Mouse (Mus musculus): ENCODE data around the gene Bax.

Gene Bax

GRCm38 (mm10) chr7:45426556-45426955 is 40.1 kb downstream of the Bax start:
- POLR2A ChIA-PET, result interaction anchor here in 3 of 4 experiments (0.6 to 2.0 kb wide), 9 partner anchors 8 to 295 kb away, joined by 3 to 5 read pairs (median 4); partner anchors contain the start of genes Ntf5 (in 2 of the 3), Ftl1 (in 1 of the 3) and Gys1 (in 1 of the 3)

DNA sequence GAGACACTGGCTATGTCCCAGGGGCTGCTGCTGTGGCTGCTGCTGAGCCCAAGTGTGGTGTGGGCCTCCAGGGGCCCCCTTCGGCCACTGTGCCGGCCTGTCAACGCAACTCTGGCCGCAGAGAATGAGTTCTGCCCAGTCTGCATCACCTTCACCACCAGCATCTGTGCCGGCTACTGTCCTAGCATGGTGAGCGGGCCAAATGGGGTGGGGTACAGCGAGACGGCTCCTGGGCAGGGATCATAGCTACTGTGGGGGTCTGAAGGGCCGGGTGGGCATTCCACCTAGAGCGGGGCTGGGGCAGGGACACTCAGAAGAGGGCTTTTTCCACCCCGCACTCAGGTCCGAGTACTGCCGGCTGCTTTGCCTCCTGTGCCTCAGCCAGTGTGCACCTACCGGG is 45.5 kb downstream of the Bax start:
- POLR2A ChIA-PET, result interaction anchor here (0.5 to 8.4 kb wide), 26 partner anchors 9 to 615 kb away, joined by 3 to 114 read pairs (median 6); partner anchors contain the start of genes Ftl1 (in 2 of the 4), Gys1 (in 2 of the 4), Kcna7 (in 2 of the 4) and Ruvbl2 (in 2 of the 4)
- CTCF ChIA-PET, result interaction anchor here in 3 of 4 experiments (0.6 to 6.0 kb wide), 8 partner anchors 11 to 144 kb away, joined by 3 to 39 read pairs (median 6); partner anchors contain the start of genes Gys1 (in 2 of the 3) and Kcna7 (in 2 of the 3)

More at GRCm38 (mm10) chr7:45426556-45426955, 40.1 kb downstream of the Bax start:
- CTCF ChIA-PET, result interaction anchor here in 1 of 4 experiments (0.7 kb wide), 1 partner anchor 217 kb away, joined by 5 read pairs; no protein-coding TSS in a partner anchor

DNA sequence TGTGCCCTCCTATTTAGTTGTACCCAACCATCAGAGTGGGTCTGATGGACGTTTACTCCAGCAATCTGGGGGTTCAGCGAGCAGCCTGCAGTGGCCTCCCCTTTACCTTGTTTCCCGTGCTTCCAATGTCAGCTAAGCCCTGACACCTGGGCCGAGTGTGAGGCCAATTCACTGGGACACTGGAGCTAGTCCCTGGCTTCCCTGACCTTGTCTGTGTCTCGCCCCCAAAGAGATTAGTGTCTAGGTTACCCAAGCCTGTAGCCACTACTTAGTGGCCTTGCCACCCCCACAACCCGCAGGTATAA is 46.1 kb downstream of the Bax start, which contains the start of gene Lhb:
Gene Lhb, plus strand, starts transcription at position 206 of the 305 bp plus-strand sequence.
- POLR2A ChIA-PET, result interaction anchor here (0.5 to 8.4 kb wide), 39 partner anchors 10 to 636 kb away, joined by 3 to 114 read pairs (median 4); partner anchors contain the start of genes Gys1 (in 3 of the 4), Ftl1 (in 2 of the 4), Kcna7 (in 2 of the 4) and Plekha4 (in 2 of the 4)

GRCm38 (mm10) chr7:45419859-45420614 is 46.7 kb downstream of the Bax start:
- CTCF ChIA-PET, result interaction anchor here (0.5 to 6.0 kb wide), 13 partner anchors 14 to 325 kb away, joined by 3 to 39 read pairs (median 3); partner anchors contain the start of genes Kcna7 (in 2 of the 4), Gys1 (in 1 of the 4) and Ruvbl2 (in 1 of the 4)
- POLR2A ChIA-PET, result interaction anchor here (0.5 to 8.4 kb wide), 46 partner anchors 11 to 636 kb away, joined by 3 to 114 read pairs (median 4); partner anchors contain the start of genes Gys1 (in 3 of the 4), Kcna7 (in 3 of the 4), Ccdc155 (in 2 of the 4) and Ftl1 (in 2 of the 4)

More for the DNA sequence above, 46.1 kb downstream of the Bax start, which contains the start of gene Lhb:
- CTCF ChIA-PET, result interaction anchor here (0.6 to 6.0 kb wide), 11 partner anchors 14 to 144 kb away, joined by 3 to 39 read pairs (median 5); partner anchors contain the start of genes Kcna7 (in 2 of the 4), Gys1 (in 1 of the 4) and Ruvbl2 (in 1 of the 4)

DNA sequence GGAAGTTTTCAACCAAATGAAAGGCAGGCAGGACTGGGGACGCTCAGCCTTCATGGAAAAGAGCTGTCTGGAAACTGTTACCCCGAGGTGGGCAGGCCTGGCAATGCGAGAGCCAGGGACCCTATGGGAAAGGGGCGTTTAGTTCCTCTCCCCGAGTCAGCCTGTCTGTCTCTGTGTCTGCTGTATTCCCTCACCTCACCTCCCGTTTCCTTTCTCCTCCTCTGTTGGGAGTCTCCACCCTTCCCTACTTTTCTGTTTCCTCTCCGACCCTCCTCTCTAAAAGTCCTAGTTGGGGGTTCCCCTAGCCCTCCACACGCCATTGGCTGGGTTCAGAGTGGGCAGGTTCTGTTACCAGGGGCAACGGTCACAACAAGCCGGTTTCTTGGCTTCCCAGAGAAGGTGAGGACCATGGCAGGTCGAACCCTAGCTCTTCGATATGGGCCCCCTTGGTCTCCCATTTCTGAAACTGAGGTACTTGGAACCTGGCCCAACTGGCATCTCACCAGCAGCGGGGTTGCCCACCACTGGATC is 48.7 kb downstream of the Bax start:
- POLR2A ChIA-PET, result interaction anchor here (0.7 to 8.4 kb wide), 25 partner anchors 9 to 454 kb away, joined by 3 to 114 read pairs (median 4); partner anchors contain the start of genes Gys1 (in 3 of the 4), Snrnp70 (in 2 of the 4), Ftl1 (in 1 of the 4) and Kcna7 (in 1 of the 4)
- CTCF ChIA-PET, result interaction anchor here in 3 of 4 experiments (0.6 to 6.0 kb wide), 9 partner anchors 13 to 155 kb away, joined by 3 to 39 read pairs (median 6); partner anchors contain the start of genes Gys1 (in 2 of the 3) and Kcna7 (in 1 of the 3)

- CTCF ChIA-PET, result interaction anchor here in 2 of 4 experiments (0.6 to 2.4 kb wide), 6 partner anchors 10 to 747 kb away, joined by 3 to 13 read pairs (median 6); partner anchors contain the start of genes Gys1 (in 2 of the 2) and Kcna7 (in 1 of the 2)
- POLR2A ChIA-PET, result interaction anchor here in 3 of 4 experiments (0.6 to 8.4 kb wide), 12 partner anchors 9 to 394 kb away, joined by 3 to 114 read pairs (median 4); partner anchors contain the start of genes Gys1 (in 2 of the 3), Kcna7 (in 1 of the 3), Ppfia3 (in 1 of the 3) and Ruvbl2 (in 1 of the 3)
Measured at GRCm38 (mm10) chr7:45415636-45416035, 51.1 kb downstream of the Bax start.

GRCm38 (mm10) chr7:45414740-45415224 is 51.9 kb downstream of the Bax start:
- ChIA-PET POLR2A (interaction anchor here in 1 of 4 experiments (0.7 to 2.1 kb wide), 3 partner anchors 19 to 61 kb away, joined by 3 to 8 read pairs (median 4); partner anchors contain the start of gene Gys1), CTCF (interaction anchor here in 1 of 4 experiments (0.6 kb wide), 1 partner anchor 25 kb away, joined by 3 read pairs; no protein-coding TSS in a partner anchor)

- ChIA-PET CTCF (interaction anchor here (0.6 to 2.1 kb wide), 14 partner anchors 9 to 268 kb away, joined by 3 to 22 read pairs (median 4); partner anchors contain the start of genes Kcna7 (in 2 of the 4), Gys1 (in 1 of the 4), Ppfia3 (in 1 of the 4) and Snrnp70 (in 1 of the 4)), POLR2A (interaction anchor here (0.6 to 2.1 kb wide), 63 partner anchors 8 to 427 kb away, joined by 3 to 19 read pairs (median 4); partner anchors contain the start of genes Gys1 (in 3 of the 4), Kcna7 (in 3 of the 4), Ftl1 (in 2 of the 4) and Ruvbl2 (in 2 of the 4))
Measured at GRCm38 (mm10) chr7:45413864-45414739, 52.6 kb downstream of the Bax start.

GRCm38 (mm10) chr7:45413113-45413863 is 53.4 kb downstream of the Bax start, which contains the start of gene Ntf5:
Gene Ntf5 (plus strand): TSS chr7:45413695.
- POLR2A ChIA-PET, result interaction anchor here (0.6 to 2.1 kb wide), 69 partner anchors 8 to 427 kb away, joined by 3 to 19 read pairs (median 4); partner anchors contain the start of genes Gys1 (in 3 of the 4), Kcna7 (in 3 of the 4), Snrnp70 (in 3 of the 4) and Ftl1 (in 2 of the 4)
- CTCF ChIA-PET, result interaction anchor here (0.6 to 2.1 kb wide), 17 partner anchors 8 to 269 kb away, joined by 3 to 22 read pairs (median 4); partner anchors contain the start of genes Kcna7 (in 3 of the 4), Gys1 (in 1 of the 4), Ppfia3 (in 1 of the 4) and Snrnp70 (in 1 of the 4)

DNA sequence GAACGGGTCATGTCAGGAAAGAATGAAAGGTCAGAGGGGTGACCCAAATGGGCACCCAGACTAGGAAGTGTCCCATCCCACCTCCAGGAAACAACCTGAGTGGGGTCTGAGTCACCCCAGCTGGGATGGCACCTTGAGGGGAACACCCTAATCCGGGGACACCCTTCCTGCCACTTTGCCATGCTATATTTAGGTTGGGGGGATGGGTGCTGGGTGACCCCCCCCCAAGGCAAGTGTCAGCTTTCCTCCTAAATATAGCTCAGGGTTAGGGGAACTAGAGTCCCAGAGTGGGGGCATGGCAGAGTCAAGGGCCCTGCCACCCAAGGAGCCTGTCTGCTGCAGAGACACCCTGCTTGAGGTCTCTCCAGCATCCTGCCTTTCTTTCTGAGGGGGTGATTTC is 54.3 kb downstream of the Bax start:
- ChIA-PET CTCF (interaction anchor here in 3 of 4 experiments (0.6 to 2.1 kb wide), 4 partner anchors 7 to 112 kb away, joined by 3 to 22 read pairs (median 4); partner anchors contain the start of genes Gys1 (in 1 of the 3) and Kcna7 (in 1 of the 3)), POLR2A (interaction anchor here (0.8 to 2.1 kb wide), 20 partner anchors 7 to 320 kb away, joined by 3 to 19 read pairs (median 6); partner anchors contain the start of genes Ftl1 (in 2 of the 4), Gys1 (in 2 of the 4), Ruvbl2 (in 2 of the 4) and Kcna7 (in 1 of the 4))
